Mouse (Mus musculus) heart, postnatal 0 days (tissue): ENCODE results near the gene Xpnpep3.

Source experiments
- CTCF ChIP-seq: IDR thresholded peaks from 2 replicates; pipeline ENCODE4 v1.5.1; 2016; ENCODE audit warnings: antibody characterized with exemption, control low read depth, low read depth
- EP300 ChIP-seq: IDR thresholded peaks from 2 replicates; pipeline ENCODE4 v1.6.1; 2016; ENCODE audit warnings: antibody characterized with exemption, low read depth

- TF ChIP-seq CTCF (no peak), EP300 (no peak)
Observed at GRCm38 (mm10) chr15:81394211-81394915, 5.6 kb upstream of the Xpnpep3 start.
